Mouse (Mus musculus) hindbrain, embryonic 10.5 days (tissue): ENCODE data around the gene Eif3g. TPM values are rescaled to one million over a fixed set of nuclear protein-coding genes. Genes with fewer than 3 reads are reported as not detected.

Experiments
- DNase-seq: peaks from one replicate; pipeline ENCODE4 v3.0.0-alpha.2; 2017; ENCODE audit warnings: low spot score
- H3K27ac ChIP-seq: fragments of 300-500 bp; sonication (generic); 2 replicates; pipeline ENCODE4 v1.5.1; 2016; ENCODE audit warnings: mild to moderate bottlenecking, moderate library complexity
- H3K27me3 ChIP-seq: fragments of 300-500 bp; sonication (generic); 2 replicates; pipeline ENCODE4 v1.6.1; 2016; ENCODE audit warnings: mild to moderate bottlenecking; ENCODE audit not compliant: poor library complexity, insufficient read depth, severe bottlenecking
- H3K36me3 ChIP-seq: fragments of 300-500 bp; sonication (generic); 2 replicates; pipeline ENCODE4 v1.6.1; 2016; ENCODE audit warnings: mild to moderate bottlenecking, moderate library complexity
- H3K4me1 ChIP-seq: fragments of 300-500 bp; sonication (generic); replicated peaks from 2 replicates; pipeline ENCODE4 v1.6.1; 2016; ENCODE audit warnings: mild to moderate bottlenecking
- H3K4me3 ChIP-seq: fragments of 300-500 bp; sonication (generic); 2 replicates; pipeline ENCODE4 v1.5.1; 2016; ENCODE audit warnings: mild to moderate bottlenecking, moderate library complexity
- H3K9me3 ChIP-seq: fragments of 300-500 bp; sonication (generic); 2 replicates; pipeline ENCODE4 v1.6.1; 2016; ENCODE audit warnings: mild to moderate bottlenecking, moderate library complexity
- WGBS: fragments of 180-500 bp; shearing (Covaris S2); methylation state at CpG from one replicate; pipeline ENCODE4 v1.1.7; 2016; 5-methylcytosine and 5-hydroxymethylcytosine counted together
- polyA plus RNA-seq: library from polyadenylated mRNA; unstranded; fragments of >200 nt; fragmentation: Nextera tagmentation; extraction: Ambion mirVana; gene quantifications from 2 replicates; pipeline ENCODE4 v1.2.1, GENCODE M21; 2016

The Eif3g gene
- polyA plus RNA-seq, 1 experiment from 2014 or later = 406 TPM

DNA sequence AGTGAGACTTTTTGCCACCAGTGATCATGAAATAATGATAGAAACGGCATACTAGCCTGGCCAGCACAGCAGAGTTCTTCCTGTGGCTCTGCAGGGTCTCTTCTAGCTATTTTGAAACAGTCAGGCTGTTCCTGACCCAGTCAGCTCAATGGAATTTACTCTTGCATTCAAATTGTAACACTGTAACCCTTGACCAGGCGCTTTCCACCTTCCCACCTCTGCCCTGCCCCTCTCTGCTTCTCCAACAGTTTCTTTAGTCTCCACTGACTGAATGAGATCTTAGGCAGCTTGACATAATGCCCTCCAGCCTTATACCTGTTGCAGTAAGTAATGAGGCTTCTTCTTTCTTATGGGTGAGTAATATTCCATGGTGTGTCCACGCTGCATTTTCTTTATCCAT is 31.5 kb downstream of the Eif3g start:
- Histone ChIP-seq H3K9me3 (no peaks in the 10 kb centered on the region), H3K27ac (no peak overlapping the region), H3K4me1 (peaks cover 8% of the 10 kb centered on the region), H3K36me3 (no peaks in the 10 kb centered on the region), H3K4me3 (no peak overlapping the region), H3K27me3 (peaks cover 53% of the 10 kb centered on the region)
- WGBS = 61% methylated on average over 3 of the region's 3 CpGs
- no peak for DNase-seq

DNA sequence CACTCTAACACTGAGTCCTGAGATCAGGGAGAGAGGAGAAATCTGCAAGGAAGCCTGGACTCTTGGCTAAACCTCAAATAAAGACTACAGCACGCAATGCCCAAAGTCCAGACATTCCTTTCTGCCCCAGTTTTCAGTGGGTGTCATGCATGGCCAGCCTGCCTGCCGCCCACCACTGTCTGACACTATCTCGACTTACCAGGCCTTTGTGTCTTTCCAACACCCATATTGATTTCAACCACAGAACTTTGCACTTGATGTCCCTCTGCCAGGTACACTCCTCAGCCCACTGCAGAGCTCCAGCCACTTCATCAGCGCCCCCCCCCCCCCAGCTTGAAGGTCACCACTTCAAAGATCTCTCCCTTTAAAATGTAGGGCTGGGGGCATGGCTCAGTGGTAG is 36.2 kb downstream of the Eif3g start:
- H3K4me1 ChIP-seq = no peaks in the 10 kb centered on the region
- no peak for DNase-seq
- H3K9me3 ChIP-seq = no peaks in the 10 kb centered on the region
- no peaks in the 10 kb centered on the region for H3K36me3 ChIP-seq
- WGBS = 57% methylated on average over 4 of the region's 4 CpGs
- H3K27ac ChIP-seq = no peak overlapping the region
- H3K27me3 ChIP-seq = peaks cover 12% of the 10 kb centered on the region
- H3K4me3 ChIP-seq = no peak overlapping the region

- peaks cover 8% of the 10 kb centered on the region for H3K27me3 ChIP-seq
- no peaks in the 10 kb centered on the region for H3K36me3 ChIP-seq
- H3K4me1 ChIP-seq = no peaks in the 10 kb centered on the region
- no peaks in the 10 kb centered on the region for H3K9me3 ChIP-seq
- no peak overlapping the region for H3K27ac ChIP-seq
- WGBS = 11% methylated on average over 4 of the region's 4 CpGs
- H3K4me3 ChIP-seq = no peak overlapping the region
- DNase-seq = peak; percentile 58
Observed at GRCm38 (mm10) chr9:20861821-20862220, 36.6 kb downstream of the Eif3g start.

DNA sequence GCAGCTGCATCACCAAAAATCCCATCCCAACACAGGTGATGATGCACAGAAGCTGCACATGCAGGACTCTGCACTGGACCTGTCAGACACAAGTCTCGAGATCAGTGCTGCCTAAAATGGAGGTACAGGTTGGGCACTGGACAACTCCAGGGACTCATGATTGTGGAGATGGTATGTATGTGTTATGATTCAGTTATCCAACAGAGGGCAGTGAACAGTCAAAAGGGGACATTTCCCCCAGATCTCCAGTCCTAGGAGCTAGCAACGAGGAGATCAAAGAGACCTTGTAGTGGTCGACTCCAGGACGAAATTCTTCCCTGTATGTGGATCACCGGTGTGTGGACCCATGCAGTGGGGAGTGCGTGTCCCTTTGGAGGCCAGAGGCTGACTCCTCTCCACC is 38.5 kb downstream of the Eif3g start:
- WGBS = 46% methylated on average over 6 of the region's 6 CpGs
- H3K27ac ChIP-seq = no peak overlapping the region

DNA sequence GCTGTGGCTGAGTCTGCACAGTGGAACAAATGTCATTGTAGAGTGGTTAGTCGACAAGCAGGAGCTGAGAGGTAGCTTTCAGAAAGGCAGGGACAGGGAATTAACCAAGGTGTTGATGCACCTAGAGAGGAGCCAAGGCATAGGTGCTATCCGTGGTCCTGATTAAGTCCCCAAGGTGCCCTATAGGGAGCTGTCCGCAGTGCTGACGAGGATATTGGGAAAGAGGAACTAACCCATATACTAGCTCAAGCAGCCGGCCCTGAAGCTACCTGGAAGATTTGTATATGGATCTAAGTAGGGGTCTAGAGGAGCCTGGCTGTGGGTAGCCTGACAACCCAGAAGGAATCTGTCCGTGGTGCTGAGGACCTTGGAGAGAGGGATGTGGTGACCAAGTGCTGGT is 41.3 kb downstream of the Eif3g start:
- WGBS = 12% methylated on average over 6 of the region's 6 CpGs
- H3K27ac ChIP-seq = no peak overlapping the region
- H3K4me1 ChIP-seq = no peaks in the 10 kb centered on the region
- DNase-seq = peak; percentile 57
- H3K36me3 ChIP-seq = no peaks in the 10 kb centered on the region
- H3K9me3 ChIP-seq = no peaks in the 10 kb centered on the region
- H3K4me3 ChIP-seq = no peak overlapping the region
- H3K27me3 ChIP-seq = no peaks in the 10 kb centered on the region; the same call in 1 of the 2 replicates

More for the DNA sequence above, 38.5 kb downstream of the Eif3g start:
- no peak overlapping the region for H3K4me3 ChIP-seq
- no peaks in the 10 kb centered on the region for H3K9me3 ChIP-seq
- H3K36me3 ChIP-seq = no peaks in the 10 kb centered on the region
- H3K27me3 ChIP-seq = no peaks in the 10 kb centered on the region; the same call in 1 of the 2 replicates
- DNase-seq = no peak
- no peaks in the 10 kb centered on the region for H3K4me1 ChIP-seq

GRCm38 (mm10) chr9:20850179-20850578 is 48.2 kb downstream of the Eif3g start:
- H3K4me1 ChIP-seq = no peaks in the 10 kb centered on the region
- 84% methylated on average over 2 of the region's 2 CpGs for WGBS
- no peaks in the 10 kb centered on the region for H3K36me3 ChIP-seq
- H3K27me3 ChIP-seq = no peaks in the 10 kb centered on the region
- no peak overlapping the region for H3K27ac ChIP-seq
- H3K4me3 ChIP-seq = no peak overlapping the region
- H3K9me3 ChIP-seq = no peaks in the 10 kb centered on the region
- DNase-seq = no peak

Other genes with a start within 250 kb of the Eif3g start
- gene Pin1, start 246.5 kb downstream of the Eif3g start, polyA plus RNA-seq = 83.7 and 88.6 TPM in 2 replicates
- gene Olfm2, start 152.3 kb downstream of the Eif3g start, polyA plus RNA-seq = 46.9 and 76.4 TPM in 2 replicates
- gene Col5a3, start 83.6 kb downstream of the Eif3g start, polyA plus RNA-seq = 0.98 and 1.3 TPM in 2 replicates
- gene Rdh8, start 80.1 kb downstream of the Eif3g start, polyA plus RNA-seq = not detected in 2 replicates
- 0.85 and 1.4 TPM in 2 replicates for gene A230050P20Rik, start 30.0 kb downstream of the Eif3g start, polyA plus RNA-seq
- 5.5 and 7.0 TPM in 2 replicates for gene Angptl6, start 18.9 kb downstream of the Eif3g start, polyA plus RNA-seq
- 80.1 and 87.3 TPM in 2 replicates for gene Ppan, start 10.4 kb downstream of the Eif3g start, polyA plus RNA-seq
- gene Dnmt1, start 61.3 kb upstream of the Eif3g start, polyA plus RNA-seq = 104 and 150 TPM in 2 replicates
- gene S1pr2, start 78.2 kb upstream of the Eif3g start, polyA plus RNA-seq = 24.2 and 25.2 TPM in 2 replicates
- 136 and 150 TPM in 2 replicates for gene Mrpl4, start 104.1 kb upstream of the Eif3g start, polyA plus RNA-seq
- gene Icam1, start 117.4 kb upstream of the Eif3g start, polyA plus RNA-seq = 5.1 and 5.8 TPM in 2 replicates
- 5.9 and 6.0 TPM in 2 replicates for gene Icam4, start 130.8 kb upstream of the Eif3g start, polyA plus RNA-seq
- 0.07 TPM in 1 of 2 replicates, not detected in the other for gene Icam5, start 133.4 kb upstream of the Eif3g start, polyA plus RNA-seq
- gene Zglp1, start 168.5 kb upstream of the Eif3g start, polyA plus RNA-seq = 1.0 TPM in 2 replicates
- 1.0 and 1.4 TPM in 2 replicates for gene Gm49373, start 174.5 kb upstream of the Eif3g start, polyA plus RNA-seq
- 64.4 and 66.3 TPM in 2 replicates for gene Fdx1l, start 175.0 kb upstream of the Eif3g start, polyA plus RNA-seq
- 2.9 and 3.7 TPM in 2 replicates for gene Gm38431, start 193.4 kb upstream of the Eif3g start, polyA plus RNA-seq
- gene Raver1, start 193.4 kb upstream of the Eif3g start, polyA plus RNA-seq = 94.3 and 103 TPM in 2 replicates
- 15.3 and 15.5 TPM in 2 replicates for gene Tyk2, start 232.6 kb upstream of the Eif3g start, polyA plus RNA-seq